Mouse (Mus musculus): ENCODE measurements around the gene Ttyh2. TPM values are rescaled to one million over a fixed set of nuclear protein-coding genes. Genes with fewer than 3 reads are reported as not detected.

Ttyh2 gene
- polyA plus RNA-seq, 1 experiment from 2014 or later: 30.0 TPM

DNA sequence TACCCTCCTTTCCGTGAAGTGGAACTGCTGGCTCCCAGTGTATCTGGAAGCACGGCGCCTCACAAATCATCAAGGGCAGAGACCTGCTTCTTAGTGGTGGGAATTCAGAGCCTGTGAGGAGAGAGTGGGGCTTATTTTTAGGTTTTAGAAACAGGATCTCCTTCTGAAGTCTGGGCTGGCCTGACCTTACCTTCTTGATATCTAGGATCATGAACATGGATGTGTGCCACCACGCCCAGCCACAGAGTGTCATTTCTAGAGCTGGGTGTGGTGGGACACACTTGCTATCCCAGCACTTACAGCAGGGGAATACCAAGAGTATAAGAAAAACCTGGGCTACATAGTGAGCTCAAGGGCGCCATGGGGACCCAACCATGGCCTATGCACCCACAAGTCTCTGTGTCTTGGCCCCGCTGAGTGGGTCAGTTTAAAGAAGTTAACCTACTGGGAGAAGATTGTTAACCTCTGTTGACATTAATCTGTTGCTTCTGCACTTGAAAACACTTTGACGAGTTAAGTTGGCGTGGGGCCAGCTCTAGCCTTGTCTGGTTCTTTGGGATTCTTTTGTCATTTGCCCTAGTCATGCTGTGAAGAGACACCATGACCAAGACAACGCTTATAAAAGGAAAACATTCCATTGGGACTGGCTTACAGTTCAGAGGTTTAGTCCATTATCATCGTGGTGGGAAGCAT lies 7.9 kb downstream of the Ttyh2 start:
- Histone ChIP-seq H3K9me3 (replicated peaks) (no peaks in the 10 kb centered on the region), H3K4me1 (peaks cover 21% of the 10 kb centered on the region), H3K27me3 (replicated peaks) (no peaks in the 10 kb centered on the region), H3K4me2 (no peak overlapping the region), H3K4me3 (replicated peaks) (no peak overlapping the region), H3K36me3 (no peaks in the 10 kb centered on the region), H3K9ac (replicated peaks) (no peak overlapping the region), H3K27ac (replicated peaks) (no peak overlapping the region)
- ATAC-seq (ENCODE audit: low FRiP score): no peak
- WGBS: 81% methylated on average over 10 of the region's 10 CpGs

DNA sequence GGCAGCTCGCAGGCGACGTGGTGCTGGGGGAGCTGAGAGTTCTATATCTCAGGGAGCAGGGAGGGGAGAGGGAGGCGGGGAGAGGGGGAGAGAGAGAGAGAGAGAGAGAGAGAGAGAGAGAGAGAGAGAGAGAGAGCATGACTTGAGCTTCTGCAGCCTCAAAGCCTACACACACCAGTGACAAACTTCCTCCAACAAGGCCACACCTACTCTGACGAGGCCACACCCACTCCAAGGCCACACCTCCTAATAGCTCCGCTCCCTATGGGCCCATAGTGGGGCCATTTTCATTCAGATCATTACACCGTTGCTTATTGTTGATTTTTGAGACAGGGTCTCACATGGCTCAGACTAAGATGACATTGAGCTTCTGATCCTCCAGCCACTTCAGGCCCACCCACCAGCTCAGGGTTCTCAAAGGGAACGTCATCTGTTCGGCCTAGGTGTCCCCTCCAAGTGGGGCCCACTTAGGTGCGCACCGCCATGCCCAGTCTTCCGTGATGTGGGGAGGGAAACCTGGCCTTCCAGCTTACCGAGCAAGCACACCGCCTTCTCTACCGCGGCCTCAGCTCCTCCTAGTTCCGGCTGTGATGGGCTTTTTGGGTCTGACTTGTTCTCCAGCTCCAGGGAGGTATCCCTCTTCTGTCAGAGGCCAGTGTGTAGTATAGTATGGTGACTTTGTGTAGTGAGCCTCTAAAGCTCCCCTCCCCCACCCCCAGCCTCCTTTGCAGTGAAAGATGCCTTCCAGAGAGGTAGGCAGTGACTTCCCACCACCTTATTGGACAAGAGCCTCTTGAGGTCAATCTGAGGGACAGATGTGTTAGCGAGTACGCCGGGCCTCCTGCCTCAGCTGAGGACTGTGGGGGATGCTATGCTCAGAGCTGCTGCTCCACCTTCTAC lies 8.7 kb downstream of the Ttyh2 start:
- WGBS: 74% methylated on average over 20 of the region's 20 CpGs
- Histone ChIP-seq H3K36me3 (no peaks in the 10 kb centered on the region), H3K4me2 (no peak overlapping the region), H3K4me3 (replicated peaks) (no peak overlapping the region), H3K9me3 (replicated peaks) (no peaks in the 10 kb centered on the region), H3K27ac (replicated peaks) (no peak overlapping the region), H3K4me1 (peaks cover 21% of the 10 kb centered on the region), H3K27me3 (replicated peaks) (no peaks in the 10 kb centered on the region), H3K9ac (replicated peaks) (no peak overlapping the region)
- no peak for ATAC-seq (ENCODE audit: low FRiP score)

DNA sequence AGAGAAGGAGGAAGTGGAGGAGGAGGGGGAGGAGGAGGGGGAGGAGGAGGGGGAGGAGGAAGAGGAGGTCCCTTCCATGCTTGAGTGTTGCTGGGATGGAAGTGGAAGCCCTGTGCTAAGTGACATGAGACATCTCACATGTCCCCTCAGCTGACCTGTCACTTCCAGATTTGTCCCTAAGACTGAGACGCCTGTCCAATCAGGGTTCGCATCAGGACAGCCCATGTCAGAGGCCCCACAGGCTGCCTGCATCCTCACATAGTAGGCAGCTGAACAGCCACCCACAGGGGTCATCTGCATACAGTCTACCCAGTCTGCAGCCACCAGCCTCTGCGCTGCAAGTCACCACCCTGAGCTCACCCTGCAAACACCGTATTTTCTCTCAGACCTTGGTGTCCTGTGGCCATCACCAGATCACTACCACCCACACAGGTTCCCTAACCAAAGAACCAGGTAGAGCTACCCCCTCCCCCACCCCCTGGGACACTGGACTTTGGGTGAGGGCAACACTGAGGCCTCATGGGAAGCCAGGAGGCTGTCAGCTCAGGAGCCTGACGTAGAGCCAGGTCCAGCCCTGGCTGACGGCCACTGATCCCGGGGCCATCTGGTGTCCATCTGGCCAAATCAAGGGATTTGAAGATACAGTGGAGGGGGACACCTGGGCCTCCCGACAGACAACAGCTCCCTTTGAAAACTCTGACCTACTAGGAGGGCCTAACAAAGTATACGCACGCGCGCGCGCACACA lies 9.6 kb downstream of the Ttyh2 start:
- ATAC-seq (ENCODE audit: low FRiP score): no peak
- Histone ChIP-seq H3K36me3 (no peaks in the 10 kb centered on the region), H3K9ac (replicated peaks) (no peak overlapping the region), H3K27me3 (replicated peaks) (no peaks in the 10 kb centered on the region), H3K4me2 (no peak overlapping the region), H3K4me3 (replicated peaks) (no peak overlapping the region), H3K4me1 (peaks cover 12% of the 10 kb centered on the region), H3K27ac (replicated peaks) (no peak overlapping the region; the same call in 1 of the 2 replicates), H3K9me3 (replicated peaks) (no peaks in the 10 kb centered on the region)
- 70% methylated on average over 14 of the region's 14 CpGs for whole genome bisulfite sequencing

DNA sequence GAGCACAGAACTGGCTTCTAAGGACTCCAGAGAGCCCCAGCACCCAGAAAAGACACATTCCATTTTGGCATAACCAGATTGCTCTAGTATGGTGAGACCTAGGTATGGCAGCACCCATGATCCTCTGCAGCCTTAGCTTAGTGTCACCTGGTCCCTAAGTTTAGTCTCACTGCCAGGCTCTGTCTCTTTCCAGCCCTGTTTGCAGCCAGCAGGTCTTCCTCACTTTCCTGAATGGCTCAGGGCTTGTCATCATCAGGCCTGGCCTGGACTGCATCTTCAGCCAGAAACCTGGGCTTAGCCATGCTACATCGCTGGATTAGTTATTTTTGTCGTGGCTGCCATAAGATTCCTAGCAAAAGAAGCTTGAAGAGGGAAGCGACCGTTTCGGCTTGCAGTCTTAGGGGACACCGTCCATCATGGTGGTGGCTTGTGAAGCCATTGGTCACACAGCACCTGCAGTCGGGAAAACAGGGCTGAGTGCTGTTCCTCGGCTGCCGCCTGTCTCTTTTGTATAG lies 10.4 kb downstream of the Ttyh2 start:
- 71% methylated on average over 9 of the region's 9 CpGs for WGBS

DNA sequence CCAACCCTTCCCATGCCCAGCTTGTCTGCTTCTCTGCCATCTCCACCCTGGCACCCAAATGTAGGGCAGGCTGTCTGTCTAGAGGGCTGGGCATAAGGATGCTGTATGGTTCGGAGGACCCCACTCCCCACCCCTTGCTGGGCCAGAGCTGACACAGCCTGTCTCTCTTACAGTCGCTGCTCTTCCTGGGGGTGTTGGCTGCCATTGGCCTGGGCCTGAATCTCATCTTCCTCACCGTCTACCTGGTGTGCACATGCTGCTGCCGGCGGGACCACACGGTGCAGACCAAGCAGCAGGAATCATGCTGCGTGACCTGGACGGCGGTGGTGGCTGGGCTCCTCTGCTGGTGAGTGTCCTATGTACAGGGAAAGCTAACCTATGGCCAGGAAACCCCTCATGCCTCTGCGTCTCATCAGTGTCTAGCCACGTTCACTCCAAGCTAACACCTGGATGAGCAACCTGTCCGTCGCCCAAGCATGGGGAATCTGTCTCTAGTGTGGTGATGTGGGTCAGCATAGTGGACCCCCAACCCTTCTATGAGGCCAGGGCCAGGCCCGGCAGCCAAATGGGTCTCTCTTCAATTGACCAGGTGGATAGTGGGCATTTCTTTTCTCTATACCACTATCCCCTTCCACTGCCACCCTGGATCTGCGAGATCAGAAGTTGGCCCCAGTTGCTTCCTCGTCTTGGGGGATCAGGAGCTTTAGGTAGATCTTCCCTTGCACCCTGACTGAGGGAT lies 11.2 kb downstream of the Ttyh2 start:
- Histone ChIP-seq H3K27me3 (replicated peaks) (no peaks in the 10 kb centered on the region), H3K4me2 (no peak overlapping the region), H3K9ac (replicated peaks) (no peak overlapping the region), H3K4me3 (replicated peaks) (no peak overlapping the region), H3K9me3 (replicated peaks) (no peaks in the 10 kb centered on the region), H3K27ac (replicated peaks) (no peak overlapping the region), H3K4me1 (0 out of 2 replicates have a peak, but pooled peaks cover 2% of the 10 kb centered on the region), H3K36me3 (no peaks in the 10 kb centered on the region)
- 92% methylated on average over 16 of the region's 16 CpGs for WGBS
- ATAC-seq (ENCODE audit: low FRiP score): no peak

More for the DNA sequence above, 10.4 kb downstream of the Ttyh2 start:
- no peak overlapping the region for H3K4me2 ChIP-seq
- ATAC-seq (ENCODE audit: low FRiP score): no peak
- H3K4me3 ChIP-seq (replicated peaks): no peak overlapping the region
- peaks cover 7% of the 10 kb centered on the region; the same call in 1 of the 2 replicates for H3K4me1 ChIP-seq
- no peaks in the 10 kb centered on the region for H3K9me3 ChIP-seq (replicated peaks)
- H3K36me3 ChIP-seq: no peaks in the 10 kb centered on the region
- H3K9ac ChIP-seq (replicated peaks): no peak overlapping the region
- H3K27me3 ChIP-seq (replicated peaks): no peaks in the 10 kb centered on the region
- H3K27ac ChIP-seq (replicated peaks): no peak overlapping the region

DNA sequence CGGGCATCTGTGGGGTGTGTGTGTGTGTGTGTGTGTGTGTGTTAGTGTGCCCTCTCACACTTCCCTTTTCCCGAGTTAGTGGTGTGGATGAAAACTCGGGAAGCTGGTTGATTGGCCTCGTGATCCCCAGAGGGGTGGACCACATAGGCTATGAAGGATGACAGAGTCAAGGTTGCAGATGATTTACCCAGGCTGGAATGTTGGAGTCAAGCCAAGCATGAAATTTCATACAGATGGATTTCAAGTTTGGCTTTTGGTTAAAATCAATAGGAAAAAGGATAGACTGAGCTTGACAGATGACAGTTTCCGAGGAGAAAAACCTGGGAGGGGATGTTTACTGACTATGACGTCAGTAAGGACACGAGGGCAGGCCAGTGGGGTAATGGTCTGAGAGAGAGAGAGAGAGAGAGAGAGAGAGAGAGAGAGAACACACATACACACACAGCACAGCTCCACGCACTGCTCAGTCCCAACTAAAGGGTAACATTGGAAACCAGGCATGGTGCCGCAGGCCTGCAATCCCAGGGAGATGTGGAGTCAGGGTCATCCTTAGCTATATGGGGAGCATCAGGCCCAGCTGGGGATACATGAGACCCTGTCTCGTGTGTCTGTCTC lies 12.4 kb downstream of the Ttyh2 start:
- ATAC-seq (ENCODE audit: low FRiP score): no peak
- H3K4me2 ChIP-seq: no peak overlapping the region
- no peaks in the 10 kb centered on the region for H3K36me3 ChIP-seq
- H3K9me3 ChIP-seq (replicated peaks): no peaks in the 10 kb centered on the region
- no peak overlapping the region for H3K9ac ChIP-seq (replicated peaks)
- 0 out of 2 replicates have a peak, but pooled peaks cover 2% of the 10 kb centered on the region for H3K4me1 ChIP-seq
- no peak overlapping the region for H3K27ac ChIP-seq (replicated peaks)
- H3K27me3 ChIP-seq (replicated peaks): no peaks in the 10 kb centered on the region
- no peak overlapping the region for H3K4me3 ChIP-seq (replicated peaks)
- 52% methylated on average over 9 of the region's 10 CpGs for WGBS

DNA sequence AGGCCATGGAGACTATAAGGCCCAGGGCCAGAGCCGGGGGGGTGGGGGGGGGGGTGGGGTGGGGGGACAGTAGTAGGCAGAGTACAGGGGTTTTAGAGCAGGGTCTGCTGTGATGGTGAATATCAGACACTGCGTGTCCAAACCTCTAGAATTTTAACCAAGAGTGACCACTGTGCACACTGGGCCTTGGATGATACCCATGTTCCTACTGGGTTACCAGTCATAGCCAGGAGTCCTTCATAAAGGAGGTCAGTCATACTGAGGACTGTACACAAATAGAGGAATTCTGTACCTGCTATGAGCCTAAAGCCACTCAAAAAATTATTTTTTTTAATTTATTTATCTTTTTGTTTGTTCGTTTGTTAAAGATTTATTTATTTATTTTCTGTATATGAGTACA lies 13.5 kb downstream of the Ttyh2 start:
- 94% methylated on average over 3 of the region's 3 CpGs for WGBS
- no peak overlapping the region for H3K9ac ChIP-seq (replicated peaks)
- H3K27ac ChIP-seq (replicated peaks): no peak overlapping the region
- H3K4me2 ChIP-seq: no peak overlapping the region
- no peaks in the 10 kb centered on the region for H3K36me3 ChIP-seq
- ATAC-seq (ENCODE audit: low FRiP score): no peak
- no peak overlapping the region for H3K4me3 ChIP-seq (replicated peaks)
- H3K4me1 ChIP-seq: 0 out of 2 replicates have a peak, but pooled peaks cover 2% of the 10 kb centered on the region
- H3K27me3 ChIP-seq (replicated peaks): no peaks in the 10 kb centered on the region
- no peaks in the 10 kb centered on the region for H3K9me3 ChIP-seq (replicated peaks)

DNA sequence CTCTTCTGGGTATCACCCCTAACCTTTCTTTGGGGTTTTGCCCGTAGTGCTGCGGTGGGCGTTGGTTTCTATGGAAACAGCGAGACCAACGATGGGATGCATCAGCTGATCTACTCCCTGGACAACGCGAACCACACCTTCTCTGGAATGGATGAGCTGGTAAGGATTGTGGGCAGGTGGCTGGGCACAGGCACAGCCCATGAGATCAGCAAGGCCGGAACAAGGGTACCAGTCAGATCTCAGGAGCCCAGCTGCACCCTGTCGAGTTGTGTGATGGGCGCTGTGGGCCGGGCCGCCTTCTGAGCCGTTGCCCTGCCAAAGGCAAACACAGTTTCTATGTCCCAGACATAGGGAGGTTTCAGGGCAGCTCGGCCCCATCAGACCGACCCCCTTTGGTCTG lies 15.0 kb downstream of the Ttyh2 start:
- Histone ChIP-seq H3K4me1 (no peaks in the 10 kb centered on the region), H3K36me3 (no peaks in the 10 kb centered on the region), H3K9me3 (replicated peaks) (no peaks in the 10 kb centered on the region), H3K4me3 (replicated peaks) (no peak overlapping the region), H3K27me3 (replicated peaks) (no peaks in the 10 kb centered on the region), H3K9ac (replicated peaks) (no peak overlapping the region), H3K27ac (replicated peaks) (no peak overlapping the region), H3K4me2 (no peak overlapping the region)
- no peak for ATAC-seq (ENCODE audit: low FRiP score)
- 83% methylated on average over 15 of the region's 15 CpGs for WGBS

DNA sequence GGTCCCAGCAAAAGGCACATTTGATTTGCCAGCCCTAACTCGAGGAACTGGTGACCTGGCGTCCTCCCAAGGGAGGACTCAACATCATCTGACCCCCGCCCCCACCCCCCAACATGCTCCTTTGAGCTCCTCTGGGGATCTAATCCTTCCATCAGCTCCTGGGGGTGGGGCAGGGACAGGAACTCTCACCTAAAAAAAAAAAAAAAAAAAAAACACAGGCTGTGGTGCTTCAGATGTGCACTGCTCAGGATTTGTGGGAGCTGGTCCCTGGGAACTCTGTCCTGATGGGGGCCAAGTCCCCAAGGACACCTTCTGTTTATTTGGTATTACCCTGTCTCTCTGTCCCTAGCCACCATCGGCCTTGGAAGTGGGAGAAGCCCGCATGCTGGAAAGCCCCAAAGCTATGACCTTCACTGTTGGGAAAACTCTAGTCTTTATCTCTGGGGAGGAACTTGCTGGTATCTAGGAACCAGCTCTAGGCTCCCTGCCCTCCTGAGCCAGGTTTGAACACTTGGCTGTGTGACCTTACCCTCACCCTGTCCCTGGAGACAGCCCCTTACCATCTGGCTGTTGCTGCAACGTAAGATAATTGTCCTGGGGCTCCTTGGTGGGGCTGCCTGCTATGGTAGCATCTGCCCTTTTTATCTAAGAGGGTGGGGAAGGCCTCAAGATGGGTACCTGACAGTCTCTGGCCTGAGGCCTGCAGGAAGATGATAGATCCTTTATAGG lies 16.4 kb downstream of the Ttyh2 start:
- Histone ChIP-seq H3K4me2 (no peak overlapping the region), H3K27ac (replicated peaks) (no peak overlapping the region), H3K9me3 (replicated peaks) (no peaks in the 10 kb centered on the region), H3K36me3 (no peaks in the 10 kb centered on the region), H3K4me3 (replicated peaks) (no peak overlapping the region), H3K4me1 (no peaks in the 10 kb centered on the region), H3K27me3 (replicated peaks) (no peaks in the 10 kb centered on the region), H3K9ac (replicated peaks) (no peak overlapping the region)
- ATAC-seq (ENCODE audit: low FRiP score): no peak
- 61% methylated on average over 6 of the region's 6 CpGs for WGBS

DNA sequence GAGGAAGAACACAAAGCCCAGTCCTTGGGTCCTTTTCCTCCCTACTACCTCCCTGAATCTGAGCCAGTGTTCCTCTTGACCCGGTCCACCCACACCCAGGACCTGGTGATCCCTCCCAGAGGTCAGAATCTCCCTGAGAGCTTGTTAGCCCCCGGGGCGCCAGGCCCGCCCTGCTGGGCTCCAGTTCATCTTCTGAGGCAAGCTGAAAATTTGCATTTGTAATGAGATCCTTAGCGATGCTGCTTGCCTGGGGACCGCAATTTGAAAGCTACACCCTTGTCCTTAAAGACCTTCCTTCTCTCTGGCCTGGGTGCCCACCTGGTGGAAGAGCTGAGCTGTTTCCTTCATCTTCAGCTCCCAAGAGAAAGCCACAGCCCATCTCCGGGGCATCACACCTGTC lies 17.4 kb downstream of the Ttyh2 start:
- H3K4me2 ChIP-seq: no peak overlapping the region
- no peak for ATAC-seq (ENCODE audit: low FRiP score)
- no peak overlapping the region for H3K9ac ChIP-seq (replicated peaks)
- no peaks in the 10 kb centered on the region for H3K4me1 ChIP-seq
- 46% methylated on average over 7 of the region's 7 CpGs for WGBS
- no peak overlapping the region for H3K27ac ChIP-seq (replicated peaks)
- H3K9me3 ChIP-seq (replicated peaks): no peaks in the 10 kb centered on the region
- no peaks in the 10 kb centered on the region for H3K36me3 ChIP-seq
- H3K4me3 ChIP-seq (replicated peaks): no peak overlapping the region
- no peaks in the 10 kb centered on the region for H3K27me3 ChIP-seq (replicated peaks)
